Mouse (Mus musculus) bone marrow macrophage, adult 2 months (primary cell): ENCODE data around the gene Rgp1.

Experiments
- CTCF ChIP-seq: IDR thresholded peaks from 2 replicates; pipeline ENCODE4 v1.5.1; 2012; ENCODE audit warnings: low read depth, mild to moderate bottlenecking, low read length, moderate library complexity
- POLR2A ChIP-seq: IDR thresholded peaks from 2 replicates; pipeline ENCODE4 v1.6.1; 2012; ENCODE audit warnings: mild to moderate bottlenecking, low read depth, low read length, borderline replicate concordance

- TF ChIP-seq POLR2A (no peak), CTCF (no peak)
Observed at GRCm38 (mm10) chr4:43560976-43561375, 17.5 kb upstream of the Rgp1 start.
